Mouse (Mus musculus): ENCODE data around the gene Diras1.

GRCm38 (mm10) chr10:81025639-81026275 is at the start of gene Diras1:
- TF ChIP-seq SMC3 (IDR thresholded peaks at IDR 0.05; ENCODE audit: low read depth, low read length) (no peak), POLR2A (IDR thresholded peaks at IDR 0.05; ENCODE audit: low read depth, low read length) (no peak), BHLHE40 (IDR thresholded peaks at IDR 0.05; ENCODE audit: low read depth, low read length) (no peak), CTCF (conservative IDR thresholded peaks at IDR 0.05 in 1 of 2, IDR thresholded peaks at IDR 0.05 in 1 of 2; ENCODE audit: low read depth in 2 of 2, low read length in 2 of 2) (no peak), ZC3H11A (IDR thresholded peaks at IDR 0.05; ENCODE audit: low read depth, low read length) (no peak), MEF2A (IDR thresholded peaks at IDR 0.05; ENCODE audit: borderline replicate concordance, low read depth, low read length) (no peak), MAX (IDR thresholded peaks at IDR 0.05; ENCODE audit: low read length) (no peak), MAZ (IDR thresholded peaks at IDR 0.05; ENCODE audit: low read depth, low read length) (no peak), GABPA (IDR thresholded peaks at IDR 0.05; ENCODE audit: insufficient replicate concordance, low read depth, low read length) (no peak), RCOR1 (conservative IDR thresholded peaks at IDR 0.05; ENCODE audit: low read depth, low read length) (no peak), E2F4 (IDR thresholded peaks at IDR 0.05; ENCODE audit: insufficient replicate concordance, low read depth, low read length) (no peak), ELF1 (IDR thresholded peaks at IDR 0.05; ENCODE audit: low read depth, low read length) (no peak), ZMIZ1 (IDR thresholded peaks at IDR 0.05; ENCODE audit: low read depth, low read length) (no peak)
